ENCODE assay signal across 8 mouse cellular contexts in genomic region chr2:166906523-166907182, GRCm38 (mm10). TPM values are rescaled to one million over a fixed set of nuclear protein-coding genes. Genes with fewer than 3 reads are reported as not detected.
DNase-seq lines count a peak whose midpoint lies in the region; ATAC-seq and TF ChIP-seq lines count a peak whose summit lies in the region.

No protein-coding gene starts in this region.

- DNase-seq in gastrocnemius, postnatal 14 days, result peak; percentile 13
- no peak for DNase-seq in gastrocnemius, adult 8-10 months (ENCODE audit: low spot score in 2 of 2)
- DNase-seq in ES-CJ7 (ENCODE audit: low read depth, low spot score), result peak; percentile 35
- peak; percentile 8 for DNase-seq in hindbrain, postnatal 0 days (ENCODE audit: low spot score)
- DNase-seq in lung, postnatal 0 days (ENCODE audit: low spot score), result peak; percentile 59
- DNase-seq in spleen, postnatal 10 days (ENCODE audit: low spot score in 2 of 2), result peak; percentile 40 to 42
- DNase-seq in right cerebral cortex, postnatal 25 days, result no peak

- no peak for TF ChIP-seq EP300 in lung, postnatal 0 days (IDR thresholded peaks at IDR 0.05)

- no peaks in the 10 kb centered on the region; the same call in 1 of the 2 replicates for H3K4me1 ChIP-seq in hindbrain, postnatal 0 days (ENCODE audit: insufficient read depth, low read length)
- H3K4me1 ChIP-seq in lung, postnatal 0 days (ENCODE audit: insufficient read depth, low read depth, low read length), result peaks cover 5% of the 10 kb centered on the region; the same call in 1 of the 2 replicates

- under 1% methylated on average over 28 of the region's 28 CpGs for WGBS in hindbrain, postnatal 0 days
- under 1% methylated on average over 28 of the region's 28 CpGs for WGBS in lung, postnatal 0 days

- H3K4me3 ChIP-seq in hindbrain, postnatal 0 days (ENCODE audit: low read length), result peak overlapping the region; percentile 78
- H3K4me3 ChIP-seq in lung, postnatal 0 days (ENCODE audit: low read depth, low read length), result peak overlapping the region; percentile 77

- no peak for TF ChIP-seq CTCF in hindbrain, postnatal 0 days (IDR thresholded peaks at IDR 0.05; ENCODE audit: low read depth)
- no peak for TF ChIP-seq CTCF in lung, postnatal 0 days (IDR thresholded peaks at IDR 0.05)

- H3K9ac ChIP-seq in hindbrain, postnatal 0 days (replicated peaks; ENCODE audit: low read length), result peak overlapping the region; percentile 80
- peak overlapping the region; percentile 81 for H3K9ac ChIP-seq in lung, postnatal 0 days (replicated peaks; ENCODE audit: low read depth)

- intact Hi-C loops in gastrocnemius, postnatal 14 days (cut with DNase I; ENCODE audit: low total_unique reads), result no loop called here

- H3K9me3 ChIP-seq in hindbrain, postnatal 0 days (ENCODE audit: low read length), result no peaks in the 10 kb centered on the region
- no peaks in the 10 kb centered on the region for H3K9me3 ChIP-seq in lung, postnatal 0 days (ENCODE audit: low read length)

- peak overlapping the region; percentile 92 for H3K4me2 ChIP-seq in hindbrain, postnatal 0 days (ENCODE audit: low read depth, low read length)
- H3K4me2 ChIP-seq in lung, postnatal 0 days (replicated peaks; ENCODE audit: low read depth, low read length), result peak overlapping the region; percentile 84

- no peaks in the 10 kb centered on the region for H3K36me3 ChIP-seq in hindbrain, postnatal 0 days (ENCODE audit: insufficient read depth, low read length)
- H3K36me3 ChIP-seq in lung, postnatal 0 days (ENCODE audit: insufficient read depth, low read length), result no peaks in the 10 kb centered on the region

- peak; percentile 52 for ATAC-seq in erythroblast, adult 5-6 weeks (replicated peaks; ENCODE audit: low FRiP score, poor library complexity, severe bottlenecking)
- peak; percentile 39; the same call in 1 of the 2 replicates for ATAC-seq in hindbrain, postnatal 0 days
- ATAC-seq in lung, postnatal 0 days, result peak; percentile 13

- H3K27ac ChIP-seq in hindbrain, postnatal 0 days, result peak overlapping the region; percentile 96
- H3K27ac ChIP-seq in lung, postnatal 0 days (ENCODE audit: low read length), result peak overlapping the region; percentile 93

- no peaks in the 10 kb centered on the region for H3K27me3 ChIP-seq in hindbrain, postnatal 0 days (ENCODE audit: insufficient read depth, low read length)
- H3K27me3 ChIP-seq in lung, postnatal 0 days (replicated peaks; ENCODE audit: insufficient read depth, low read length), result no peaks in the 10 kb centered on the region

RNA-seq across cellular contexts. Expression of gene Cse1l, which starts 0.8 kb away (rescaled TPM):
- total RNA-seq in gastrocnemius, postnatal 14 days (2021), result 10 to 100 TPM; 46.8 to 50.2 TPM
- total RNA-seq in gastrocnemius, adult 8-10 months (2022), result 10 to 100 TPM; 51.5 to 63.7 (median 53.4) TPM
- 45.6 and 53.0 TPM in 2 replicates for total RNA-seq in erythroblast, adult 5-6 weeks (2015; ENCODE audit: low replicate concordance)
- 34.1 and 51.6 TPM in 2 replicates for total RNA-seq in erythroblast, adult 5-6 weeks (2017; ENCODE audit: low replicate concordance)
- total RNA-seq in hindbrain, postnatal 0 days (2014; rRNA removed), result 66.1 and 78.7 TPM in 2 replicates
- polyA plus RNA-seq in hindbrain, postnatal 0 days (2015; fragmentation: Nextera tagmentation; extraction: Ambion mirVana), result 68.1 and 71.2 TPM in 2 replicates
- 24.1 and 28.5 TPM in 2 replicates for polyA plus RNA-seq in lung, postnatal 0 days (2015; fragmentation: Nextera tagmentation; extraction: Ambion mirVana)

Comparison
In these comparisons a context has a peak if more than half of its experiments do, and no peak if none do; other contexts are left out.
1. DNase-seq: peak in gastrocnemius, postnatal 14 days (single experiment), ES-CJ7 (single experiment), hindbrain, postnatal 0 days (single experiment), lung, postnatal 0 days (single experiment) and spleen, postnatal 10 days (2 of 2); none in gastrocnemius, adult 8-10 months (0 of 2) and right cerebral cortex, postnatal 25 days (single experiment).
2. Peak in every context shown above with its lines, with median percentiles within 50 percentile points of each other: ATAC-seq.